Mouse (Mus musculus) layer of hippocampus, adult 2 months (tissue): ENCODE measurements around the gene Zbtb20. TPM values are rescaled to one million over a fixed set of nuclear protein-coding genes. Genes with fewer than 3 reads are reported as not detected.

ENCODE experiments used
- DNase-seq, 2 experiments: peaks; one replicate each; pipeline ENCODE4 v3.0.0; 2022; ENCODE audit warnings: low spot score in 2 of 2
- H3K27ac ChIP-seq: fragments of 200-600 bp; 2 replicates; pipeline ENCODE4 v1.8.1; 2022
- H3K4me3 ChIP-seq: fragments of 200-600 bp; 2 replicates; pipeline ENCODE4 v1.8.1; 2022; ENCODE audit warnings: mild to moderate bottlenecking
- CTCF ChIP-seq: fragments of 200-600 bp; conservative IDR thresholded peaks from 2 replicates; pipeline ENCODE4 v1.8.1; 2022; ENCODE audit warnings: antibody characterized with exemption, mild to moderate bottlenecking, moderate library complexity
- total RNA-seq, 2 experiments: library from RNA; stranded (reverse); gene quantifications; 2 replicates each; pipeline ENCODE4 v1.2.3; 2021

Zbtb20 gene
- total RNA-seq, 2 experiments from 2014 or later, result 335 to 353 TPM

GRCm38 (mm10) chr16:43653288-43653687 is 777.6 kb downstream of the Zbtb20 start:
- no peak for TF ChIP-seq CTCF

GRCm38 (mm10) chr16:43654269-43654668 is 778.6 kb downstream of the Zbtb20 start:
- Histone ChIP-seq H3K27ac (no peak overlapping the region), H3K4me3 (no peak overlapping the region)
- peak; percentile 38 for TF ChIP-seq CTCF
- DNase-seq, result no peak

More at GRCm38 (mm10) chr16:43653288-43653687, 777.6 kb downstream of the Zbtb20 start:
- DNase-seq, result no peak
- Histone ChIP-seq H3K27ac (no peak overlapping the region), H3K4me3 (no peak overlapping the region)

- no peak for DNase-seq
- H3K4me3 ChIP-seq, result no peak overlapping the region
- TF ChIP-seq CTCF, result no peak
- H3K27ac ChIP-seq, result no peak overlapping the region
Observed at GRCm38 (mm10) chr16:43655183-43655787, 779.6 kb downstream of the Zbtb20 start.

- Histone ChIP-seq H3K27ac (no peak overlapping the region), H3K4me3 (no peak overlapping the region)
- TF ChIP-seq CTCF, result no peak
- DNase-seq, result no peak
Observed at GRCm38 (mm10) chr16:43661576-43661975, 785.9 kb downstream of the Zbtb20 start.

GRCm38 (mm10) chr16:43662124-43663004 is 786.7 kb downstream of the Zbtb20 start:
- no peak overlapping the region for H3K27ac ChIP-seq
- no peak for DNase-seq
- no peak for TF ChIP-seq CTCF
- no peak overlapping the region for H3K4me3 ChIP-seq

GRCm38 (mm10) chr16:43663978-43664579 is 788.4 kb downstream of the Zbtb20 start, which contains the start of gene Tigit:
Gene Tigit (minus strand): TSS chr16:43664146.
- DNase-seq, result no peak
- H3K27ac ChIP-seq, result no peak within 1 kb of the TSS
- no peak within 1 kb of the TSS for H3K4me3 ChIP-seq
- TF ChIP-seq CTCF, result no peak

GRCm38 (mm10) chr16:43664861-43665260 is 789.2 kb downstream of the Zbtb20 start:
- no peak for DNase-seq
- TF ChIP-seq CTCF, result no peak
- Histone ChIP-seq H3K27ac (no peak overlapping the region), H3K4me3 (no peak overlapping the region)

GRCm38 (mm10) chr16:43668294-43668693 is 792.6 kb downstream of the Zbtb20 start:
- no peak for DNase-seq
- H3K4me3 ChIP-seq, result no peak overlapping the region
- no peak overlapping the region for H3K27ac ChIP-seq
- no peak for TF ChIP-seq CTCF

- no peak for DNase-seq
- no peak for TF ChIP-seq CTCF
- H3K27ac ChIP-seq, result no peak overlapping the region
- H3K4me3 ChIP-seq, result no peak overlapping the region
Observed at GRCm38 (mm10) chr16:43671972-43672371, 796.3 kb downstream of the Zbtb20 start.

GRCm38 (mm10) chr16:43672697-43673096 is 797.0 kb downstream of the Zbtb20 start:
- no peak for TF ChIP-seq CTCF
- Histone ChIP-seq H3K27ac (no peak overlapping the region), H3K4me3 (no peak overlapping the region)
- no peak for DNase-seq

- DNase-seq, result no peak
- Histone ChIP-seq H3K27ac (no peak overlapping the region), H3K4me3 (no peak overlapping the region)
- TF ChIP-seq CTCF, result no peak
Observed at GRCm38 (mm10) chr16:43674400-43674799, 798.7 kb downstream of the Zbtb20 start.

GRCm38 (mm10) chr16:43687968-43688367 is 812.3 kb downstream of the Zbtb20 start:
- no peak for TF ChIP-seq CTCF
- DNase-seq, result no peak
- H3K27ac ChIP-seq, result no peak overlapping the region
- H3K4me3 ChIP-seq, result no peak overlapping the region

GRCm38 (mm10) chr16:43690211-43690690 is 814.6 kb downstream of the Zbtb20 start:
- TF ChIP-seq CTCF, result no peak
- DNase-seq, result no peak
- Histone ChIP-seq H3K27ac (peak overlapping the region; percentile 28; the same call in 1 of the 2 replicates), H3K4me3 (no peak overlapping the region)

GRCm38 (mm10) chr16:43690912-43691311 is 815.2 kb downstream of the Zbtb20 start:
- DNase-seq, result no peak
- H3K4me3 ChIP-seq, result no peak overlapping the region
- no peak overlapping the region for H3K27ac ChIP-seq
- no peak for TF ChIP-seq CTCF
